Mouse (Mus musculus): ENCODE measurements at regions not wholly inside any gene's neighbourhood (a gene's known extent, or its start where the extent isn't known, plus 50 kb on each side); places are given as distances from the start of the nearest gene placed in this dataset.

- no peak for ATAC-seq (replicated peaks; ENCODE audit: poor library complexity, severe bottlenecking)
These were observed 147.2 kb upstream of the Cblb start for GRCm38 (mm10) chr16:51883813-51884212.

- ATAC-seq (replicated peaks; ENCODE audit: poor library complexity, severe bottlenecking) = no peak
These were observed 143.5 kb upstream of the Cblb start for GRCm38 (mm10) chr16:51887496-51887895.

GRCm38 (mm10) chr16:51905588-51905987 is 125.4 kb upstream of the Cblb start:
- ATAC-seq (replicated peaks; ENCODE audit: poor library complexity, severe bottlenecking) = no peak

- no peak for ATAC-seq (replicated peaks; ENCODE audit: poor library complexity, severe bottlenecking)
These were observed 124.3 kb upstream of the Cblb start for GRCm38 (mm10) chr16:51906686-51907085.

- no peak for ATAC-seq (replicated peaks; ENCODE audit: poor library complexity, severe bottlenecking)
These were observed 121.0 kb upstream of the Cblb start for GRCm38 (mm10) chr16:51910046-51910445.

- no peak for ATAC-seq (replicated peaks; ENCODE audit: poor library complexity, severe bottlenecking)
These were observed 119.8 kb upstream of the Cblb start for GRCm38 (mm10) chr16:51911109-51911765.

GRCm38 (mm10) chr16:51915034-51915928 is 115.7 kb upstream of the Cblb start:
- ATAC-seq (replicated peaks; ENCODE audit: poor library complexity, severe bottlenecking) = no peak

GRCm38 (mm10) chr16:51915929-51916308 is 115.1 kb upstream of the Cblb start:
- ATAC-seq (replicated peaks; ENCODE audit: poor library complexity, severe bottlenecking) = no peak

GRCm38 (mm10) chr16:51916337-51916736 is 114.7 kb upstream of the Cblb start:
- no peak for ATAC-seq (replicated peaks; ENCODE audit: poor library complexity, severe bottlenecking)

GRCm38 (mm10) chr16:51916820-51917219 is 114.2 kb upstream of the Cblb start:
- ATAC-seq (replicated peaks; ENCODE audit: poor library complexity, severe bottlenecking) = no peak

- no peak for ATAC-seq (replicated peaks; ENCODE audit: poor library complexity, severe bottlenecking)
These were observed 113.5 kb upstream of the Cblb start for GRCm38 (mm10) chr16:51917540-51917939.

- ATAC-seq (replicated peaks; ENCODE audit: poor library complexity, severe bottlenecking) = peak; percentile 61
These were observed 110.0 kb upstream of the Cblb start for GRCm38 (mm10) chr16:51921025-51921424.

- ATAC-seq (replicated peaks; ENCODE audit: poor library complexity, severe bottlenecking) = no peak
These were observed 108.4 kb upstream of the Cblb start for GRCm38 (mm10) chr16:51922589-51922988.

- no peak for ATAC-seq (replicated peaks; ENCODE audit: poor library complexity, severe bottlenecking)
These were observed 105.4 kb upstream of the Cblb start for GRCm38 (mm10) chr16:51925639-51926038.

- no peak for ATAC-seq (replicated peaks; ENCODE audit: poor library complexity, severe bottlenecking)
These were observed 97.9 kb upstream of the Cblb start for GRCm38 (mm10) chr16:51933122-51933521.

GRCm38 (mm10) chr16:51933965-51934364 is 97.1 kb upstream of the Cblb start:
- peak; percentile 82 for ATAC-seq (replicated peaks; ENCODE audit: poor library complexity, severe bottlenecking)

GRCm38 (mm10) chr16:51937298-51937697 is 93.7 kb upstream of the Cblb start:
- ATAC-seq (replicated peaks; ENCODE audit: poor library complexity, severe bottlenecking) = no peak

GRCm38 (mm10) chr16:51939061-51939460 is 92.0 kb upstream of the Cblb start:
- ATAC-seq (replicated peaks; ENCODE audit: poor library complexity, severe bottlenecking) = no peak

GRCm38 (mm10) chr16:51940574-51940973 is 90.5 kb upstream of the Cblb start:
- ATAC-seq (replicated peaks; ENCODE audit: poor library complexity, severe bottlenecking) = no peak

- ATAC-seq (replicated peaks; ENCODE audit: poor library complexity, severe bottlenecking) = no peak
These were observed 88.4 kb upstream of the Cblb start for GRCm38 (mm10) chr16:51942431-51943130.
